ENCODE assay signal across 22 mouse cellular contexts in genomic region chr13:39997901-39998300, GRCm38 (mm10).
"Had no signal": no experiment of that assay in that cellular context is flagged by ENCODE, and none has a peak within 500 bp of the region (broad histone marks: within the 10 kb centered on the region; RNA-seq: fewer than 3 reads in every experiment).

No protein-coding gene starts in this region.

- ATAC-seq: intestine, postnatal 0 days; midbrain, embryonic 13.5 days; midbrain, embryonic 16.5 days had no signal

- H3K9me3 ChIP-seq: kidney, embryonic 15.5 days; liver, embryonic 13.5 days; midbrain, embryonic 10.5 days; midbrain, embryonic 13.5 days; stomach, embryonic 15.5 days had no signal

- H3K27ac ChIP-seq: kidney, embryonic 15.5 days; liver, embryonic 13.5 days; macrophage; midbrain, embryonic 10.5 days; midbrain, embryonic 13.5 days; stomach, embryonic 15.5 days had no signal

- H3K4me1 ChIP-seq: kidney, embryonic 15.5 days; liver, embryonic 13.5 days; midbrain, embryonic 13.5 days; stomach, embryonic 15.5 days had no signal

- H3K27me3 ChIP-seq: kidney, embryonic 15.5 days; liver, embryonic 13.5 days; midbrain, embryonic 13.5 days; stomach, embryonic 15.5 days had no signal

- DNase-seq: kidney, adult 8-10 months; kidney, postnatal 10 days; kidney, postnatal 36 days; layer of hippocampus, postnatal 36 days; left cerebral cortex, postnatal 4 days; liver, embryonic 13.5 days; lung, adult 2 months; lung, postnatal 14 days; right cerebral cortex, adult 18-20 months; right cerebral cortex, postnatal 25 days; spleen, adult 18-20 months; thymus, adult 2 months; thymus, postnatal 14 days; thymus, postnatal 4 days had no signal

- H3K36me3 ChIP-seq: kidney, embryonic 15.5 days; liver, embryonic 13.5 days; midbrain, embryonic 10.5 days; midbrain, embryonic 13.5 days; stomach, embryonic 15.5 days had no signal

- H3K9ac ChIP-seq: kidney, embryonic 15.5 days; liver, embryonic 13.5 days; midbrain, embryonic 13.5 days; stomach, embryonic 15.5 days had no signal

- H3K4me3 ChIP-seq: kidney, embryonic 15.5 days; liver, embryonic 13.5 days; midbrain, embryonic 10.5 days; midbrain, embryonic 13.5 days; myocyte; stomach, embryonic 15.5 days had no signal

- H3K4me2 ChIP-seq: kidney, embryonic 15.5 days; liver, embryonic 13.5 days; midbrain, embryonic 13.5 days; stomach, embryonic 15.5 days had no signal
